Mouse (Mus musculus) CD8-positive naive resting alpha-beta T cell, adult 2 months (primary cell): ENCODE data around the gene Bpifb5.
"Not testable (repeated sequence)": the region's sequence is repeated elsewhere in the genome, so short reads cannot be mapped to it uniquely, and the experiment has no call there.

Experiments
- DNase-seq, 2 experiments: peaks; one replicate each; pipeline ENCODE4 v3.0.0; 2022; ENCODE audit warnings: low read depth in 2 of 2, low spot score in 2 of 2

The Bpifb5 gene

GRCm38 (mm10) chr2:154240771-154241170, 17.2 kb downstream of the Bpifb5 start:
- DNase-seq = no peak

GRCm38 (mm10) chr2:154242726-154243125, 19.2 kb downstream of the Bpifb5 start:
- not testable (repeated sequence) for DNase-seq

- DNase-seq = no peak
These were observed 20.0 kb downstream of the Bpifb5 start for GRCm38 (mm10) chr2:154243356-154244036.

GRCm38 (mm10) chr2:154245322-154245721, 21.8 kb downstream of the Bpifb5 start:
- DNase-seq = no peak

- not testable (repeated sequence) for DNase-seq
These were observed 31.7 kb downstream of the Bpifb5 start for GRCm38 (mm10) chr2:154255254-154255653.

GRCm38 (mm10) chr2:154255770-154256169, 32.2 kb downstream of the Bpifb5 start:
- DNase-seq = no peak

- DNase-seq = not testable (repeated sequence)
These were observed 34.0 kb downstream of the Bpifb5 start, which contains the start of gene Bpifb9a for GRCm38 (mm10) chr2:154257554-154257953. Gene Bpifb9a, plus strand, starts transcription at chr2:154257854.

GRCm38 (mm10) chr2:154264397-154264796, 40.9 kb downstream of the Bpifb5 start:
- DNase-seq = not testable (repeated sequence)
